Mouse (Mus musculus) pancreas, adult 10 weeks (tissue): ENCODE results near the gene Ptprn2. TPM values are rescaled to one million over a fixed set of nuclear protein-coding genes. Genes with fewer than 3 reads are reported as not detected.

Experiments used
- polyA plus RNA-seq: library from polyadenylated mRNA; stranded (reverse); fragments of 350-450 nt; fragmentation: Illumina TruSeq; extraction: RNeasy Lipid Tissue Mini Kit (QIAGEN cat#74804); gene quantifications from one replicate; pipeline ENCODE4 v1.2.3, GENCODE M21; 2015; ENCODE audit warnings: low read depth, low replicate concordance; ENCODE audit not compliant: insufficient read depth

Gene Ptprn2
- 15.5 TPM for polyA plus RNA-seq

DNA sequence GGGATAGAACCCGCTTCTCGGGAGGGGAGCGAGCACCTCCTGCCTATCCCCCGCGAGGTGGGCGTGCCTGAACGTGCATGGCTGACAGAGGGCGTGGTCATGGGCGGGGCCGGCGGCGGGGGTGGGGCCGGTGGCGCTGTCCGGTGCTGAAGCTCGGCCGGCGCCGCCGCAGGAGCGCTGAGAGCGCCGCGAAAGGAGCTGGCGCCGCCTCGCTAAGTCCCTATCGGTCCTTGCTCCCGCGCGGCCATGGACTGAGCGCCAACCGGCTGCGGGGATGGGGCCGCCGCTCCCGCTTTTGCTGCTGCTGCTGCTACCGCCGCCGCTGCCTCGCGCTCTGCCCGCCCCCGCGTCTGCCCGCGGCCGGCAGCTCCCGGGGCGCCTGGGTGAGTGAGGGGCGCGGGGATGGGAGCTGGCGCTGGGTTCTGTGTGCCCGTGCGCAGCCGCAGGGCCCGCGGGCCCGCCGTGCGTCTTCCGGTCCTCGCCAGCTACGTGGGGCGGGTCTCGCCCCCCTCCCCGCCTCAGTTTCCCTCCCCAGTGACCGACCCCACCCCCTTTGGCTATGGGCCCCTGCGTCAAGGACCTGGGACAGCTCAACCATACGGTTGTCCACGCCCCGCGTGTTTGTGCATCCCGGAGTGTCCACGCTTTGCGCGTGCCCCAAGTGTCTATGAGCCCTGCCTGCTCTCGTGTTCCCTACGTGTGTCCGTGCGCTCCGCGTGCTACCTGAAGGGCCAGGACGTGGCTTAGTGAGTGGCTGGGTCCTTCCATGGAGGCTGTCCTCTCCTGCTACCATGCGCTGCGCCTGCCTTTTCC lies at the start of gene Ptprn2:
Gene Ptprn2 (plus strand): TSS at position 130 of the 813 bp plus-strand sequence.

Other genes starting within 250 kb of the Ptprn2 start
- 2.4 TPM for gene Wdr60, start 222.7 kb upstream of the Ptprn2 start, polyA plus RNA-seq
- not detected for gene Gm11027, start 210.3 kb upstream of the Ptprn2 start, polyA plus RNA-seq
- gene Esyt2, start 204.5 kb upstream of the Ptprn2 start, polyA plus RNA-seq: 12.5 TPM
- gene Ncapg2, start 80.3 kb upstream of the Ptprn2 start, polyA plus RNA-seq: 1.1 TPM